Mouse (Mus musculus) stomach, postnatal 0 days (tissue): ENCODE results near the gene Gm13272.

Source experiments
- CTCF ChIP-seq: IDR thresholded peaks from 2 replicates; pipeline ENCODE4 v1.5.1; 2016; ENCODE audit warnings: antibody characterized with exemption, low read depth, mild to moderate bottlenecking, moderate library complexity
- EP300 ChIP-seq: optimal IDR thresholded peaks from 2 replicates; pipeline ENCODE3; 2016; ENCODE audit warnings: antibody characterized with exemption

DNA sequence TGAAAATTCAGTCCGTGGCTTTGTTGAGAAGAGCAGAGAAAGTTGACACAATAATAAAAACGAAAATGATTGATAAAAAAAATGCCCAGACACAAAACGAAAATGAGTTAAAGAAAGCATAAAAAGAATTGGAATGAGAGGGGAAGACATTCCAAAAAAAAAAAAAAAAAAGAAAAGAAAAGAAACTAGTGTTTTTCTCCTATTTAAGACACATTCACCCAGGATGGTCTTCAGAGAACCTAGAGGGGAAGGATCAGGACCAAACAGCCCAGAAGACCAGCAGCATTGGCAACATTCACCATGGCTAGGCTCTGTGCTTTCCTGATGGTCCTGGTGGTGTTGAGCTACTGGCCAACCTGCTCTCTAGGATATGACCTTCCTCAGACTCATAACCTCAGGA is 36.3 kb downstream of the Gm13272 start, which contains the start of gene Ifna7:
- TF ChIP-seq CTCF: no peak
- no peak for TF ChIP-seq EP300
